13 mouse cellular contexts compared by ENCODE assay signal in genomic region chr15:28182567-28182966, GRCm38 (mm10). TPM values are rescaled to one million over a fixed set of nuclear protein-coding genes. Genes with fewer than 3 reads are reported as not detected.
A peak's percentile ranks its signal among the peaks of the same experiment; 100 is the strongest.
DNase-seq lines count a peak whose midpoint lies in the region; ATAC-seq and TF ChIP-seq lines count a peak whose summit lies in the region.
"Had no signal": no experiment of that assay in that cellular context is flagged by ENCODE, and none has a peak within 500 bp of the region (broad histone marks: within the 10 kb centered on the region; RNA-seq: fewer than 3 reads in every experiment).

No protein-coding gene starts in this region.

- no peaks in the 10 kb centered on the region for H3K9me3 ChIP-seq in forebrain, embryonic 15.5 days
- no peaks in the 10 kb centered on the region for H3K9me3 ChIP-seq in forebrain, postnatal 0 days (ENCODE audit: low read length)
- no peaks in the 10 kb centered on the region for H3K9me3 ChIP-seq in hindbrain, embryonic 16.5 days (ENCODE audit: control insufficient read depth, low read length)
- no peaks in the 10 kb centered on the region for H3K9me3 ChIP-seq in hindbrain, embryonic 12.5 days (replicated peaks)
- H3K9me3 ChIP-seq in midbrain, embryonic 13.5 days = no peaks in the 10 kb centered on the region
- H3K9me3 ChIP-seq in midbrain, embryonic 14.5 days (ENCODE audit: control insufficient read depth, low read length) = no peaks in the 10 kb centered on the region
- no peaks in the 10 kb centered on the region for H3K9me3 ChIP-seq in neural tube, embryonic 15.5 days (replicated peaks)
- H3K9me3 ChIP-seq: embryonic facial prominence, embryonic 12.5 days; heart, embryonic 10.5 days; kidney, embryonic 15.5 days; liver, embryonic 12.5 days; stomach, embryonic 15.5 days had no signal

- no peak for DNase-seq in forebrain, postnatal 0 days
- no peak for DNase-seq in midbrain, embryonic 14.5 days

- peaks cover 5% of the 10 kb centered on the region; the same call in 1 of the 2 replicates for H3K27me3 ChIP-seq in forebrain, embryonic 15.5 days
- no peaks in the 10 kb centered on the region for H3K27me3 ChIP-seq in forebrain, postnatal 0 days (ENCODE audit: insufficient read depth, low read length)
- H3K27me3 ChIP-seq in hindbrain, embryonic 16.5 days (replicated peaks; ENCODE audit: control insufficient read depth, insufficient read depth, low read length) = no peaks in the 10 kb centered on the region
- no peaks in the 10 kb centered on the region for H3K27me3 ChIP-seq in hindbrain, embryonic 12.5 days
- H3K27me3 ChIP-seq in midbrain, embryonic 13.5 days = 0 out of 2 replicates have a peak, but pooled peaks cover 13% of the 10 kb centered on the region
- H3K27me3 ChIP-seq in midbrain, embryonic 14.5 days (ENCODE audit: control insufficient read depth, insufficient read depth, low read length) = no peaks in the 10 kb centered on the region
- H3K27me3 ChIP-seq in neural tube, embryonic 15.5 days (replicated peaks) = peaks cover 16% of the 10 kb centered on the region
- H3K27me3 ChIP-seq: embryonic facial prominence, embryonic 12.5 days; kidney, embryonic 15.5 days; liver, embryonic 12.5 days; stomach, embryonic 15.5 days had no signal

- WGBS in forebrain, embryonic 15.5 days = 63% methylated on average over 3 of the region's 3 CpGs
- 61% methylated on average over 3 of the region's 3 CpGs for WGBS in forebrain, postnatal 0 days
- 68% methylated on average over 3 of the region's 3 CpGs for WGBS in hindbrain, embryonic 16.5 days
- WGBS in hindbrain, embryonic 12.5 days = 61% methylated on average over 3 of the region's 3 CpGs
- WGBS in midbrain, embryonic 13.5 days = 63% methylated on average over 3 of the region's 3 CpGs
- WGBS in midbrain, embryonic 14.5 days = 63% methylated on average over 3 of the region's 3 CpGs
- WGBS in neural tube, embryonic 15.5 days = 66% methylated on average over 3 of the region's 3 CpGs

- no peak overlapping the region for H3K9ac ChIP-seq in forebrain, embryonic 15.5 days (replicated peaks)
- no peak overlapping the region for H3K9ac ChIP-seq in forebrain, postnatal 0 days
- no peak overlapping the region for H3K9ac ChIP-seq in hindbrain, embryonic 16.5 days (ENCODE audit: low read depth, low read length)
- no peak overlapping the region for H3K9ac ChIP-seq in hindbrain, embryonic 12.5 days
- no peak overlapping the region for H3K9ac ChIP-seq in midbrain, embryonic 13.5 days (replicated peaks)
- no peak overlapping the region for H3K9ac ChIP-seq in midbrain, embryonic 14.5 days (replicated peaks; ENCODE audit: low read length)
- H3K9ac ChIP-seq in neural tube, embryonic 15.5 days (replicated peaks) = no peak overlapping the region
- H3K9ac ChIP-seq: embryonic facial prominence, embryonic 12.5 days; kidney, embryonic 15.5 days; liver, embryonic 12.5 days; stomach, embryonic 15.5 days had no signal

- peak; percentile 27; the same call in 1 of the 2 replicates for ATAC-seq in forebrain, embryonic 15.5 days (replicated peaks)
- ATAC-seq in forebrain, postnatal 0 days = no peak
- ATAC-seq in hindbrain, embryonic 16.5 days = peak; percentile 15; the same call in 1 of the 2 replicates
- no peak for ATAC-seq in hindbrain, embryonic 12.5 days (ENCODE audit: low FRiP score)
- peak; percentile 41; the same call in 1 of the 2 replicates for ATAC-seq in midbrain, embryonic 13.5 days
- no peak for ATAC-seq in midbrain, embryonic 14.5 days (ENCODE audit: low FRiP score, low TSS enrichment)
- ATAC-seq in neural tube, embryonic 15.5 days (ENCODE audit: low FRiP score) = peak; percentile 13; the same call in 1 of the 2 replicates
- ATAC-seq: liver, embryonic 12.5 days had no signal

- no peak for TF ChIP-seq CTCF in forebrain, postnatal 0 days (IDR thresholded peaks at IDR 0.05; ENCODE audit: low read depth)

- H3K4me3 ChIP-seq in forebrain, embryonic 15.5 days = no peak overlapping the region
- H3K4me3 ChIP-seq in forebrain, postnatal 0 days (ENCODE audit: low read depth, low read length) = no peak overlapping the region
- no peak overlapping the region for H3K4me3 ChIP-seq in hindbrain, embryonic 16.5 days (ENCODE audit: low read length)
- H3K4me3 ChIP-seq in hindbrain, embryonic 12.5 days = no peak overlapping the region
- no peak overlapping the region for H3K4me3 ChIP-seq in midbrain, embryonic 13.5 days (replicated peaks)
- H3K4me3 ChIP-seq in midbrain, embryonic 14.5 days (replicated peaks; ENCODE audit: low read depth, low read length) = no peak overlapping the region
- H3K4me3 ChIP-seq in neural tube, embryonic 15.5 days (replicated peaks) = no peak overlapping the region

- H3K27ac ChIP-seq in forebrain, embryonic 15.5 days (replicated peaks) = no peak overlapping the region
- H3K27ac ChIP-seq in forebrain, postnatal 0 days (ENCODE audit: low read depth, low read length) = no peak overlapping the region
- no peak overlapping the region for H3K27ac ChIP-seq in hindbrain, embryonic 16.5 days (ENCODE audit: low read depth, low read length)
- no peak overlapping the region for H3K27ac ChIP-seq in hindbrain, embryonic 12.5 days
- H3K27ac ChIP-seq in midbrain, embryonic 13.5 days = no peak overlapping the region
- no peak overlapping the region for H3K27ac ChIP-seq in midbrain, embryonic 14.5 days (replicated peaks; ENCODE audit: low read depth, low read length)
- no peak overlapping the region for H3K27ac ChIP-seq in neural tube, embryonic 15.5 days (replicated peaks)
- H3K27ac ChIP-seq: embryonic facial prominence, embryonic 12.5 days; heart, embryonic 10.5 days; kidney, embryonic 15.5 days; liver, embryonic 12.5 days; stomach, embryonic 15.5 days had no signal

- no peaks in the 10 kb centered on the region for H3K36me3 ChIP-seq in forebrain, embryonic 15.5 days
- H3K36me3 ChIP-seq in forebrain, postnatal 0 days (ENCODE audit: insufficient read depth) = no peaks in the 10 kb centered on the region
- H3K36me3 ChIP-seq in hindbrain, embryonic 16.5 days (ENCODE audit: control insufficient read depth, insufficient read depth, low read length) = no peaks in the 10 kb centered on the region
- H3K36me3 ChIP-seq in hindbrain, embryonic 12.5 days = no peaks in the 10 kb centered on the region
- H3K36me3 ChIP-seq in midbrain, embryonic 13.5 days = no peaks in the 10 kb centered on the region
- H3K36me3 ChIP-seq in midbrain, embryonic 14.5 days (ENCODE audit: control insufficient read depth, insufficient read depth, low read length) = no peaks in the 10 kb centered on the region
- H3K36me3 ChIP-seq in neural tube, embryonic 15.5 days = no peaks in the 10 kb centered on the region
- H3K36me3 ChIP-seq: embryonic facial prominence, embryonic 12.5 days; heart, embryonic 10.5 days; kidney, embryonic 15.5 days; liver, embryonic 12.5 days; stomach, embryonic 15.5 days had no signal

- no peak overlapping the region for H3K4me2 ChIP-seq in forebrain, embryonic 15.5 days (replicated peaks)
- no peak overlapping the region for H3K4me2 ChIP-seq in forebrain, postnatal 0 days (ENCODE audit: low read depth)
- no peak overlapping the region for H3K4me2 ChIP-seq in hindbrain, embryonic 16.5 days (ENCODE audit: low read length)
- H3K4me2 ChIP-seq in hindbrain, embryonic 12.5 days (replicated peaks) = no peak overlapping the region
- H3K4me2 ChIP-seq in midbrain, embryonic 13.5 days (replicated peaks) = no peak overlapping the region
- no peak overlapping the region for H3K4me2 ChIP-seq in midbrain, embryonic 14.5 days (ENCODE audit: low read length)
- no peak overlapping the region for H3K4me2 ChIP-seq in neural tube, embryonic 15.5 days

- H3K4me1 ChIP-seq in forebrain, embryonic 15.5 days = 0 out of 2 replicates have a peak, but pooled peaks cover 2% of the 10 kb centered on the region
- no peaks in the 10 kb centered on the region for H3K4me1 ChIP-seq in forebrain, postnatal 0 days (ENCODE audit: insufficient read depth)
- H3K4me1 ChIP-seq in hindbrain, embryonic 16.5 days (ENCODE audit: control insufficient read depth, insufficient read depth, low read depth, low read length) = peaks cover 4% of the 10 kb centered on the region; the same call in 1 of the 2 replicates
- no peaks in the 10 kb centered on the region for H3K4me1 ChIP-seq in hindbrain, embryonic 12.5 days
- no peaks in the 10 kb centered on the region for H3K4me1 ChIP-seq in midbrain, embryonic 13.5 days (replicated peaks)
- no peaks in the 10 kb centered on the region for H3K4me1 ChIP-seq in midbrain, embryonic 14.5 days (ENCODE audit: control insufficient read depth, insufficient read depth, low read length)
- H3K4me1 ChIP-seq in neural tube, embryonic 15.5 days = 0 out of 2 replicates have a peak, but pooled peaks cover 5% of the 10 kb centered on the region
- H3K4me1 ChIP-seq: embryonic facial prominence, embryonic 12.5 days; heart, embryonic 10.5 days; kidney, embryonic 15.5 days; liver, embryonic 12.5 days; stomach, embryonic 15.5 days had no signal

RNA-seq across cellular contexts. Expression of gene Dnah5, which starts 21.0 kb away (rescaled TPM):
- 0.15 and 0.20 TPM in 2 replicates for polyA plus RNA-seq in forebrain, embryonic 15.5 days (2015; fragmentation: Nextera tagmentation; extraction: Ambion mirVana)
- total RNA-seq in forebrain, postnatal 0 days (2014; rRNA removed) = 2.0 TPM in 2 replicates
- polyA plus RNA-seq in forebrain, postnatal 0 days (2015; fragmentation: Nextera tagmentation; extraction: Ambion mirVana) = 0.19 and 0.24 TPM in 2 replicates
- 0.15 and 0.21 TPM in 2 replicates for polyA plus RNA-seq in hindbrain, embryonic 16.5 days (2015; fragmentation: Nextera tagmentation; extraction: Ambion mirVana)
- 0.13 and 0.17 TPM in 2 replicates for polyA plus RNA-seq in hindbrain, embryonic 12.5 days (2016; fragmentation: Nextera tagmentation; extraction: Ambion mirVana)
- polyA plus RNA-seq in midbrain, embryonic 13.5 days (2015; fragmentation: Nextera tagmentation; extraction: Ambion mirVana) = 0.24 and 0.26 TPM in 2 replicates
- polyA plus RNA-seq in midbrain, embryonic 14.5 days (2014; fragmentation: Nextera tagmentation; extraction: Ambion mirVana) = 0.29 and 0.40 TPM in 2 replicates
- 0.14 and 0.18 TPM in 2 replicates for polyA plus RNA-seq in neural tube, embryonic 15.5 days (2015; fragmentation: Nextera tagmentation; extraction: Ambion mirVana)
- total RNA-seq: MEL had no signal

Comparison
In these comparisons a context has a peak if more than half of its experiments do, and no peak if none do; other contexts are left out.
1. ATAC-seq: peak in forebrain, embryonic 15.5 days (single experiment), hindbrain, embryonic 16.5 days (single experiment), midbrain, embryonic 13.5 days (single experiment) and neural tube, embryonic 15.5 days (single experiment); none in forebrain, postnatal 0 days (single experiment), hindbrain, embryonic 12.5 days (single experiment) and midbrain, embryonic 14.5 days (single experiment).